Mouse (Mus musculus): ENCODE measurements at regions not wholly inside any gene's neighbourhood (a gene's known extent, or its start where the extent isn't known, plus 50 kb on each side); places are given as distances from the start of the nearest gene placed in this dataset.

- Histone ChIP-seq H3K4me1 (peaks cover 42% of the 10 kb centered on the region), H3K9me3 (replicated peaks) (no peaks in the 10 kb centered on the region), H3K4me3 (no peak overlapping the region), H3K27ac (no peak overlapping the region; the same call in 1 of the 2 replicates), H3K27me3 (ENCODE audit: low read depth, poor library complexity, severe bottlenecking) (0 out of 2 replicates have a peak, but pooled peaks cover 4% of the 10 kb centered on the region), H3K36me3 (no peaks in the 10 kb centered on the region)
- DNase-seq (ENCODE audit: low spot score), result no peak
- 80% methylated on average over 8 of the region's 8 CpGs for WGBS
These were observed 208.0 kb upstream of the Sp4 start for GRCm38 (mm10) chr12:118508972-118509917.

GRCm38 (mm10) chr12:118500392-118500791 lies 199.2 kb upstream of the Sp4 start:
- Histone ChIP-seq H3K27me3 (ENCODE audit: low read depth, poor library complexity, severe bottlenecking) (no peaks in the 10 kb centered on the region), H3K9me3 (replicated peaks) (no peaks in the 10 kb centered on the region), H3K27ac (no peak overlapping the region), H3K4me1 (peaks cover 12% of the 10 kb centered on the region), H3K4me3 (no peak overlapping the region), H3K36me3 (no peaks in the 10 kb centered on the region)
- 11% methylated on average over 5 of the region's 5 CpGs for WGBS
- no peak for DNase-seq (ENCODE audit: low spot score)

GRCm38 (mm10) chr12:118488038-118488437 lies 186.8 kb upstream of the Sp4 start:
- Histone ChIP-seq H3K27ac (no peak overlapping the region), H3K27me3 (ENCODE audit: low read depth, poor library complexity, severe bottlenecking) (no peaks in the 10 kb centered on the region), H3K9me3 (replicated peaks) (no peaks in the 10 kb centered on the region), H3K36me3 (no peaks in the 10 kb centered on the region), H3K4me1 (no peaks in the 10 kb centered on the region), H3K4me3 (no peak overlapping the region)
- 90% methylated on average over 5 of the region's 5 CpGs for WGBS
- DNase-seq (ENCODE audit: low spot score), result no peak

GRCm38 (mm10) chr12:118486434-118486833 lies 185.2 kb upstream of the Sp4 start:
- no peaks in the 10 kb centered on the region for H3K9me3 ChIP-seq (replicated peaks)
- DNase-seq (ENCODE audit: low spot score), result no peak
- no peak overlapping the region for H3K27ac ChIP-seq
- H3K4me3 ChIP-seq, result no peak overlapping the region
- no peaks in the 10 kb centered on the region for H3K36me3 ChIP-seq
- 94% methylated on average over 6 of the region's 6 CpGs for WGBS
- no peaks in the 10 kb centered on the region for H3K4me1 ChIP-seq
- no peaks in the 10 kb centered on the region for H3K27me3 ChIP-seq (ENCODE audit: low read depth, poor library complexity, severe bottlenecking)

GRCm38 (mm10) chr12:118481347-118481746 lies 180.1 kb upstream of the Sp4 start:
- H3K9me3 ChIP-seq (replicated peaks), result no peaks in the 10 kb centered on the region
- WGBS, result 73% methylated on average over 2 of the region's 2 CpGs
- H3K27me3 ChIP-seq (ENCODE audit: low read depth, poor library complexity, severe bottlenecking), result no peaks in the 10 kb centered on the region
- no peak overlapping the region for H3K27ac ChIP-seq
- no peak overlapping the region for H3K4me3 ChIP-seq
- no peak for DNase-seq (ENCODE audit: low spot score)
- no peaks in the 10 kb centered on the region for H3K4me1 ChIP-seq
- H3K36me3 ChIP-seq, result no peaks in the 10 kb centered on the region

GRCm38 (mm10) chr12:118474732-118475131 lies 173.5 kb upstream of the Sp4 start:
- Histone ChIP-seq H3K27ac (no peak overlapping the region), H3K36me3 (no peaks in the 10 kb centered on the region), H3K4me1 (peaks cover 3% of the 10 kb centered on the region; the same call in 1 of the 2 replicates), H3K9me3 (replicated peaks) (no peaks in the 10 kb centered on the region), H3K27me3 (ENCODE audit: low read depth, poor library complexity, severe bottlenecking) (no peaks in the 10 kb centered on the region), H3K4me3 (no peak overlapping the region)
- 88% methylated on average over 3 of the region's 3 CpGs for WGBS
- no peak for DNase-seq (ENCODE audit: low spot score)

- Histone ChIP-seq H3K27me3 (ENCODE audit: low read depth, poor library complexity, severe bottlenecking) (no peaks in the 10 kb centered on the region), H3K4me1 (no peaks in the 10 kb centered on the region; the same call in 1 of the 2 replicates), H3K9me3 (replicated peaks) (no peaks in the 10 kb centered on the region), H3K27ac (no peak overlapping the region), H3K36me3 (no peaks in the 10 kb centered on the region), H3K4me3 (no peak overlapping the region)
- DNase-seq (ENCODE audit: low spot score), result no peak
- 75% methylated on average over 3 of the region's 3 CpGs for WGBS
These were observed 165.6 kb upstream of the Sp4 start for GRCm38 (mm10) chr12:118466837-118467236.

GRCm38 (mm10) chr12:118457493-118458408 lies 156.5 kb upstream of the Sp4 start:
- peaks cover 27% of the 10 kb centered on the region for H3K27me3 ChIP-seq (ENCODE audit: low read depth, poor library complexity, severe bottlenecking)

GRCm38 (mm10) chr12:118455609-118456008 lies 154.4 kb upstream of the Sp4 start:
- no peaks in the 10 kb centered on the region for H3K9me3 ChIP-seq (replicated peaks)
- no peak overlapping the region for H3K4me3 ChIP-seq
- DNase-seq (ENCODE audit: low spot score), result no peak
- H3K27ac ChIP-seq, result no peak overlapping the region
- peaks cover 5% of the 10 kb centered on the region; the same call in 1 of the 2 replicates for H3K4me1 ChIP-seq
- H3K27me3 ChIP-seq (ENCODE audit: low read depth, poor library complexity, severe bottlenecking), result peaks cover 27% of the 10 kb centered on the region
- 67% methylated on average over 1 of the region's 1 CpGs for WGBS
- H3K36me3 ChIP-seq, result no peaks in the 10 kb centered on the region

More at GRCm38 (mm10) chr12:118457493-118458408, 156.5 kb upstream of the Sp4 start:
- Histone ChIP-seq H3K27ac (no peak overlapping the region), H3K4me3 (peak overlapping the region; percentile 31), H3K9me3 (replicated peaks) (no peaks in the 10 kb centered on the region), H3K4me1 (peaks cover 15% of the 10 kb centered on the region; the same call in 1 of the 2 replicates), H3K36me3 (no peaks in the 10 kb centered on the region)
- peak; percentile 93 for DNase-seq (ENCODE audit: low spot score)
- 13% methylated on average over 36 of the region's 36 CpGs for WGBS

- Histone ChIP-seq H3K27me3 (ENCODE audit: low read depth, poor library complexity, severe bottlenecking) (no peaks in the 10 kb centered on the region), H3K27ac (no peak overlapping the region), H3K9me3 (replicated peaks) (no peaks in the 10 kb centered on the region), H3K36me3 (no peaks in the 10 kb centered on the region), H3K4me1 (no peaks in the 10 kb centered on the region), H3K4me3 (no peak overlapping the region)
- no peak for DNase-seq (ENCODE audit: low spot score)
- WGBS, result 89% methylated on average over 3 of the region's 3 CpGs
These were observed 138.4 kb upstream of the Sp4 start for GRCm38 (mm10) chr12:118439626-118440025.

- Histone ChIP-seq H3K27ac (no peak overlapping the region), H3K9me3 (replicated peaks) (no peaks in the 10 kb centered on the region), H3K36me3 (no peaks in the 10 kb centered on the region), H3K4me3 (no peak overlapping the region), H3K4me1 (no peaks in the 10 kb centered on the region), H3K27me3 (ENCODE audit: low read depth, poor library complexity, severe bottlenecking) (no peaks in the 10 kb centered on the region)
- no peak for DNase-seq (ENCODE audit: low spot score)
- 84% methylated on average over 5 of the region's 5 CpGs for WGBS
These were observed 137.6 kb upstream of the Sp4 start for GRCm38 (mm10) chr12:118438882-118439281.

- no peak overlapping the region for H3K4me3 ChIP-seq
- no peaks in the 10 kb centered on the region for H3K27me3 ChIP-seq (ENCODE audit: low read depth, poor library complexity, severe bottlenecking)
- H3K4me1 ChIP-seq, result no peaks in the 10 kb centered on the region
- H3K27ac ChIP-seq, result no peak overlapping the region
- DNase-seq (ENCODE audit: low spot score), result no peak
- WGBS, result 78% methylated on average over 4 of the region's 4 CpGs
- H3K36me3 ChIP-seq, result no peaks in the 10 kb centered on the region
- H3K9me3 ChIP-seq (replicated peaks), result no peaks in the 10 kb centered on the region
These were observed 131.5 kb upstream of the Sp4 start for GRCm38 (mm10) chr12:118432703-118433102.

- Histone ChIP-seq H3K9me3 (replicated peaks) (no peaks in the 10 kb centered on the region), H3K4me3 (no peak overlapping the region), H3K27me3 (ENCODE audit: low read depth, poor library complexity, severe bottlenecking) (no peaks in the 10 kb centered on the region), H3K4me1 (no peaks in the 10 kb centered on the region), H3K27ac (no peak overlapping the region), H3K36me3 (no peaks in the 10 kb centered on the region)
- no peak for DNase-seq (ENCODE audit: low spot score)
- WGBS, result 83% methylated on average over 5 of the region's 5 CpGs
These were observed 127.1 kb upstream of the Sp4 start for GRCm38 (mm10) chr12:118428384-118428783.
